Mouse (Mus musculus): Measurements from ENCODE around the gene Chit1.

- TF ChIP-seq CTCF (IDR thresholded peaks at IDR 0.05; ENCODE audit: control insufficient read depth, insufficient read depth, insufficient read length) (no peak), CEBPB (IDR thresholded peaks at IDR 0.05; ENCODE audit: low read depth) (no peak)
Measured at GRCm38 (mm10) chr1:134161399-134161798, 50.4 kb downstream of the Chit1 start.
